Mouse (Mus musculus) MEL (cell line): ENCODE results near the gene Fbxw4.

Experiments used
- CTCF ChIP-seq, 3 experiments: IDR thresholded peaks in 2 of 3; conservative IDR thresholded peaks in 1 of 3; 2 replicates each; pipeline ENCODE4 v1.5.1; 2011 to 2012; ENCODE audit warnings: low read length in 3 of 3, low read depth in 2 of 3, mild to moderate bottlenecking in 2 of 3, improper control_type of control experiment in 1 of 3, inconsistent platforms in 1 of 3, mixed read lengths in 1 of 3, moderate library complexity in 1 of 3; ENCODE audit not compliant: control insufficient read depth in 1 of 3, insufficient read depth in 1 of 3, poor library complexity in 1 of 3, severe bottlenecking in 1 of 3
- POLR2A ChIP-seq, 2 experiments: IDR thresholded peaks; 2 replicates each; pipeline ENCODE4 v1.6.1; 2011 to 2012; ENCODE audit warnings: low read length in 2 of 2, mild to moderate bottlenecking in 2 of 2, control low read depth in 1 of 2, improper control_type of control experiment in 1 of 2, low read depth in 1 of 2, moderate library complexity in 1 of 2; ENCODE audit not compliant: control insufficient read depth in 1 of 2, insufficient read depth in 1 of 2, poor library complexity in 1 of 2

- TF ChIP-seq CTCF (IDR thresholded peaks at IDR 0.05 in 2 of 3, conservative IDR thresholded peaks at IDR 0.05 in 1 of 3; ENCODE audit: control insufficient read depth in 1 of 3, insufficient read depth in 1 of 3, low read depth in 2 of 3, low read length in 3 of 3, poor library complexity in 1 of 3, severe bottlenecking in 1 of 3) (no peak), POLR2A (IDR thresholded peaks at IDR 0.05; ENCODE audit: control insufficient read depth in 1 of 2, insufficient read depth in 1 of 2, low read depth in 1 of 2, low read length in 2 of 2, poor library complexity in 1 of 2) (no peak)
Observed at GRCm38 (mm10) chr19:45622144-45622543, 38.0 kb downstream of the Fbxw4 start.
